Mouse (Mus musculus) adrenal gland, postnatal 0 days (tissue): Measurements from ENCODE around the gene Zfp872. TPM values are rescaled to one million over a fixed set of nuclear protein-coding genes. Genes with fewer than 3 reads are reported as not detected.

ENCODE experiments used
- polyA plus RNA-seq: library from polyadenylated mRNA; unstranded; fragments of >200 nt; fragmentation: Nextera tagmentation; extraction: Ambion mirVana; gene quantifications from 2 replicates; pipeline ENCODE4 v1.2.1, GENCODE M21; 2015

The Zfp872 gene
- 0.25 and 0.36 TPM in 2 replicates for polyA plus RNA-seq

DNA sequence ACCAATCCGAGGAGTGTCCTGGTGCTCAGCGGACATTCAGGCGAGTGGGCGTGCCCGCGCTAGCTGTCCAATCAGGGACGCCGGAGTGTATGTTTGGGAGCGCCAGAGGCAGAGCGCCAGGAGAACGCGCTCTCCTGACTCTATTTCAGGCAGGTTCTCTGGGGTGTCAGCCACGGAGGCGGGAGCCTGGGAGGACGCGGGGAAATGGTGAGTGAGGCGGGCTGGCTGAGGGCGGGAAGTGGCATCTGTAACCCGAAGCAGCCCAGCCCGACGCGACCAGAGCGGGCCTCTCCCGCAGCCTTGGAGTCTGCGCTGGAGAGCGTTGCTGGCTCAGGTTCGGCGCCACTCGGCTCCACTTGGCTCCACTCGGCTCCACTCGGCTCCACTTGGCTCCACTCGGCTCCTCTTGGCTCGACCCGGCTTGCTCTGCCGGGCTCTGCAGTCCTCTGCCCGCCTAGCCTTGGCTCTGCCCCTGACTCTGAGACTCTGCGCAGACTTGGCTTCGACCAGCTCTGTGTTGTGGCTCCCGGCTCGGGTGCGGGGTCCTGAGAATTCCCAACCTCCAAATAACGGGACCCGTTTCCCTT lies at the start of gene Zfp872:
Gene Zfp872, plus strand, starts transcription at position 66 of the 587 bp plus-strand sequence.

GRCm38 (mm10) chr9:22156497-22157245 lies 31.2 kb upstream of the Zfp872 start, which contains the start of gene Pigyl:
Gene Pigyl, plus strand, starts transcription at chr9:22156846.

DNA sequence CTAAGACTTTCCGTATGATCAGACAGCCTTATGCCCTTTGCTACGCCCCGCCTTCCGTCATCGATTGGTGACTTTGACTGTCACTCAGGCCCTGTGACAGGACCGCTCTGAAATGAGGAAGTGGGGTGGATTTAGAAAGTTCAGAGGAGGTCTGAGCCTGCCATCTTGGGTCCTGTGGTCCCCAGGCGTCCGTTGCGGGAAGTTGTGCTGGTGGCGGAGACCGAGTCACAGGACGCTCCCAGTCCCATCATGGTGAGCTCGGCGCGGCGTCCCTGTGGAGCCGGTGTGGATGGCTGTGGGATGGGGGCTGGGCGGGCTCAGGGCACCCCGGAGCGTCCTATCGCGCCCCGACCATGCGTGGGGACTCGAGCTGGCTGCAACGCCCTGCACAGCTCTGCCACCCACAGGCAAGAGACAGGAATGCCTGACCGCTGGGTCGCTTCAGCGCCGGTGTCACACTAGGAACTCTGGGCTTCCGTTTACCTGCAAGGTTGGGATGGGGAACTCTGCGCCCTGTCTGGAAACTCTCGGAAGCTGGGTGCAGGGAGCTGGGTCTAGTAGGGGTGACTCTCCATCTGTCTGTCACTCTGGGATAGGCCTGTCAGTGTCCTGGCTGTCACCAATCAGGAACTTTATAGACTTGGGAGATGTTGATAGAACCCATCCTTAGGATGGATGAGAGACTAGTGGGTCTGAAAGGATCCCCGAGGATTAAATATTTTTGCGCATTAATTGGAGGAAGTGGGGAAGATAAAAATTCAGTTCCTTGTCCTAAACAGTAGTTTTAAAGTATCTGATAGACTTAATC lies 37.9 kb downstream of the Zfp872 start, which contains the start of gene Zfp809:
Gene Zfp809, plus strand, starts transcription at position 134 of the 808 bp plus-strand sequence.

Other genes starting within 250 kb of the Zfp872 start
- gene Swsap1, start 232.3 kb upstream of the Zfp872 start, polyA plus RNA-seq: 4.9 and 7.5 TPM in 2 replicates
- 4.9 and 11.3 TPM in 2 replicates for gene Epor, start 224.6 kb upstream of the Zfp872 start, polyA plus RNA-seq
- 6.7 and 26.1 TPM in 2 replicates for gene Rgl3, start 198.6 kb upstream of the Zfp872 start, polyA plus RNA-seq
- 0.99 and 2.6 TPM in 2 replicates for gene Ccdc151, start 185.5 kb upstream of the Zfp872 start, polyA plus RNA-seq
- gene Prkcsh, start 185.3 kb upstream of the Zfp872 start, polyA plus RNA-seq: 58.7 and 85.9 TPM in 2 replicates
- gene Elavl3, start 136.1 kb upstream of the Zfp872 start, polyA plus RNA-seq: 4.7 and 14.8 TPM in 2 replicates
- not detected in 2 replicates for gene Gm49318, start 116.8 kb upstream of the Zfp872 start, polyA plus RNA-seq
- gene Zfp653, start 116.7 kb upstream of the Zfp872 start, polyA plus RNA-seq: 7.8 and 9.7 TPM in 2 replicates
- gene Ecsit, start 102.7 kb upstream of the Zfp872 start, polyA plus RNA-seq: 15.2 and 28.5 TPM in 2 replicates
- 1.2 and 3.7 TPM in 2 replicates for gene Cnn1, start 88.9 kb upstream of the Zfp872 start, polyA plus RNA-seq
- 147 and 191 TPM in 2 replicates for gene Elof1, start 70.9 kb upstream of the Zfp872 start, polyA plus RNA-seq
- gene Acp5, start 52.4 kb upstream of the Zfp872 start, polyA plus RNA-seq: 12.9 and 19.0 TPM in 2 replicates
- 193 and 239 TPM in 2 replicates for gene Pigyl, start 31.2 kb upstream of the Zfp872 start, polyA plus RNA-seq
- gene Zfp809, start 37.6 kb downstream of the Zfp872 start, polyA plus RNA-seq: 11.5 and 19.0 TPM in 2 replicates
- 0.99 and 1.3 TPM in 2 replicates for gene Zfp599, start 71.8 kb downstream of the Zfp872 start, polyA plus RNA-seq
- 12.7 and 15.2 TPM in 2 replicates for gene Zfp810, start 119.6 kb downstream of the Zfp872 start, polyA plus RNA-seq
- 9.5 and 10.1 TPM in 2 replicates for gene Anln, start 201.1 kb downstream of the Zfp872 start, polyA plus RNA-seq
- 9.0 and 9.1 TPM in 2 replicates for gene 9530077C05Rik, start 223.4 kb downstream of the Zfp872 start, polyA plus RNA-seq